ENCODE assay signal across 10 mouse cellular contexts in the genomic region with DNA sequence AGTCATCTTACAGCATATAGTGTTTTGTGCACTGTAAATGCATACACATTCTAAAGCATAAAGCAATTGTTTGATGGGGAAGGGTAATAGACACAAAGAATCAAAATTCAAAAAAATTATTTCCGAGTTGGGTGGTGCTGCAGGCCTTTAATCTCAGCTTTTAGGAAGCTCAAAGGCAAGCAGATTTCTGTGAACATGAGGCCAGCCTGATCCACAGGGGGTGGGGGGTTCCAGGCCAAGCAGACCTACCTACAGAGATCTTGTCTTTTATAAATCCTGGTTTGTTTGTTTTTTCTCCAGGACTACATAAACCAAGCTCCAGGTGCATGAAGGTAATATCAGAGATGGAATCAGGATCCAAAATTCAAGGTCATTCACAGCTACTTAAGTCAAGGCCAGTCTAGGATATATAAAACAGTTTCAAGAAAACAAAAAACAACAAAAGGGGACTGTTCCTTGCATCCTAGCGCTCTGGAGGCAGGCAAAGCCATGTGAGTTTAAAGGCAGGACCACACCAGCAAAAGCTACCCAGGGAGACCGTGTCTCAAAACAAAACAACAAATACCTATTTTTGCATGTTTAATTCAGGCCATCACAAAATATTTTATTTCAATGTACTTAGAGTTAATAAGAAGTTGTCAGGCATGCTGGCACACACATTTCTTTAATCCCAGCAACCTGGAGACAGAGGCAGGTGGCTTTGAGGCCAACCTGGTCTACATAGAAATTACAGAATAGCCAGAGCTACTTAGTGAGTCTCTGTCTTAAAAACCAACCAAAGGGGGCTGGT. TPM values are rescaled to one million over a fixed set of nuclear protein-coding genes. Genes with fewer than 3 reads are reported as not detected.
DNase-seq lines count a peak whose midpoint lies in the region; ATAC-seq lines count a peak whose summit lies in the region.
"Had no signal": no experiment of that assay in that cellular context is flagged by ENCODE, and none has a peak within 500 bp of the region (broad histone marks: within the 10 kb centered on the region; RNA-seq: fewer than 3 reads in every experiment).

No protein-coding gene starts in this region.

- no peak for DNase-seq in forebrain, embryonic 14.5 days (ENCODE audit: low spot score)
- DNase-seq in adrenal gland, postnatal 36 days = no peak

- peak overlapping the region; percentile 61 for H3K27ac ChIP-seq in forebrain, embryonic 15.5 days (replicated peaks)
- no peak overlapping the region for H3K27ac ChIP-seq in forebrain, embryonic 14.5 days (ENCODE audit: low read depth, low read length)
- peak overlapping the region; percentile 24; the same call in 1 of the 2 replicates for H3K27ac ChIP-seq in limb, embryonic 12.5 days
- peak overlapping the region; percentile 77 for H3K27ac ChIP-seq in neural tube, embryonic 15.5 days (replicated peaks)
- H3K27ac ChIP-seq: intestine, embryonic 15.5 days had no signal

- H3K36me3 ChIP-seq in forebrain, embryonic 15.5 days = peaks cover 21% of the 10 kb centered on the region
- peaks cover 20% of the 10 kb centered on the region; the same call in 1 of the 2 replicates for H3K36me3 ChIP-seq in forebrain, embryonic 14.5 days (ENCODE audit: control insufficient read depth, insufficient read depth, low read length)
- H3K36me3 ChIP-seq in megakaryocyte, embryonic 14.5 days (replicated peaks; ENCODE audit: low read length) = peaks cover 22% of the 10 kb centered on the region
- H3K36me3 ChIP-seq in limb, embryonic 12.5 days = peaks cover 23% of the 10 kb centered on the region
- H3K36me3 ChIP-seq in neural tube, embryonic 15.5 days = peaks cover 13% of the 10 kb centered on the region

- H3K4me2 ChIP-seq in forebrain, embryonic 15.5 days (replicated peaks) = no peak overlapping the region
- H3K4me2 ChIP-seq in forebrain, embryonic 14.5 days (ENCODE audit: low read length) = no peak overlapping the region
- H3K4me2 ChIP-seq in limb, embryonic 12.5 days = no peak overlapping the region
- H3K4me2 ChIP-seq in neural tube, embryonic 15.5 days = no peak overlapping the region
- H3K4me2 ChIP-seq: intestine, embryonic 15.5 days had no signal

- H3K9ac ChIP-seq in forebrain, embryonic 15.5 days (replicated peaks) = no peak overlapping the region
- H3K9ac ChIP-seq in forebrain, embryonic 14.5 days (ENCODE audit: low read length) = no peak overlapping the region
- no peak overlapping the region for H3K9ac ChIP-seq in limb, embryonic 12.5 days (replicated peaks)
- no peak overlapping the region for H3K9ac ChIP-seq in neural tube, embryonic 15.5 days (replicated peaks)
- H3K9ac ChIP-seq: intestine, embryonic 15.5 days had no signal

- H3K9me3 ChIP-seq in forebrain, embryonic 15.5 days = no peaks in the 10 kb centered on the region
- H3K9me3 ChIP-seq in forebrain, embryonic 14.5 days (replicated peaks; ENCODE audit: control insufficient read depth, low read length) = no peaks in the 10 kb centered on the region
- no peaks in the 10 kb centered on the region for H3K9me3 ChIP-seq in megakaryocyte, embryonic 14.5 days
- H3K9me3 ChIP-seq in limb, embryonic 12.5 days = no peaks in the 10 kb centered on the region
- no peaks in the 10 kb centered on the region for H3K9me3 ChIP-seq in neural tube, embryonic 15.5 days (replicated peaks)
- H3K9me3 ChIP-seq: intestine, embryonic 15.5 days had no signal

- 86% methylated on average over 3 of the region's 3 CpGs for WGBS in forebrain, embryonic 15.5 days
- 93% methylated on average over 3 of the region's 3 CpGs for WGBS in forebrain, embryonic 14.5 days
- WGBS in limb, embryonic 12.5 days = 90% methylated on average over 3 of the region's 3 CpGs
- 90% methylated on average over 3 of the region's 3 CpGs for WGBS in neural tube, embryonic 15.5 days

- no peak for ATAC-seq in forebrain, embryonic 15.5 days (replicated peaks)
- no peak for ATAC-seq in forebrain, embryonic 14.5 days
- ATAC-seq in megakaryocyte, adult 5-6 weeks (ENCODE audit: poor library complexity, severe bottlenecking) = no peak
- ATAC-seq in limb, embryonic 12.5 days (ENCODE audit: insufficient number of reproducible peaks, insufficient read depth, low FRiP score, low TSS enrichment, low read depth) = no peak
- no peak for ATAC-seq in neural tube, embryonic 15.5 days (ENCODE audit: low FRiP score)
- no peak for ATAC-seq in inflammation-experienced regulatory T-cells, adult 6 months

- H3K27me3 ChIP-seq in forebrain, embryonic 15.5 days = no peaks in the 10 kb centered on the region
- no peaks in the 10 kb centered on the region for H3K27me3 ChIP-seq in forebrain, embryonic 14.5 days (replicated peaks; ENCODE audit: control insufficient read depth, insufficient read depth, low read length)
- no peaks in the 10 kb centered on the region for H3K27me3 ChIP-seq in megakaryocyte, embryonic 14.5 days (replicated peaks)
- H3K27me3 ChIP-seq in limb, embryonic 12.5 days = no peaks in the 10 kb centered on the region
- H3K27me3 ChIP-seq in neural tube, embryonic 15.5 days (replicated peaks) = no peaks in the 10 kb centered on the region
- H3K27me3 ChIP-seq: intestine, embryonic 15.5 days had no signal

- H3K4me1 ChIP-seq in forebrain, embryonic 15.5 days = peaks cover 23% of the 10 kb centered on the region
- peaks cover 10% of the 10 kb centered on the region; the same call in 1 of the 2 replicates for H3K4me1 ChIP-seq in forebrain, embryonic 14.5 days (ENCODE audit: control insufficient read depth, insufficient read depth, low read length)
- peaks cover 44% of the 10 kb centered on the region for H3K4me1 ChIP-seq in megakaryocyte, embryonic 14.5 days
- peaks cover 14% of the 10 kb centered on the region for H3K4me1 ChIP-seq in limb, embryonic 12.5 days (replicated peaks)
- peaks cover 24% of the 10 kb centered on the region for H3K4me1 ChIP-seq in neural tube, embryonic 15.5 days

- H3K4me3 ChIP-seq in forebrain, embryonic 15.5 days = no peak overlapping the region
- H3K4me3 ChIP-seq in forebrain, embryonic 14.5 days (ENCODE audit: low read depth, low read length) = no peak overlapping the region
- H3K4me3 ChIP-seq in megakaryocyte, embryonic 14.5 days (replicated peaks) = peak overlapping the region; percentile 56
- no peak overlapping the region for H3K4me3 ChIP-seq in limb, embryonic 12.5 days (replicated peaks)
- no peak overlapping the region for H3K4me3 ChIP-seq in neural tube, embryonic 15.5 days (replicated peaks)
- H3K4me3 ChIP-seq: intestine, embryonic 15.5 days had no signal

RNA-seq across cellular contexts. Expression of a gene that starts 2.5 kb away (rescaled TPM):
- 2,534 and 2,591 TPM in 2 replicates for polyA plus RNA-seq in forebrain, embryonic 15.5 days (2015; fragmentation: Nextera tagmentation; extraction: Ambion mirVana)
- 2,620 and 3,081 TPM in 2 replicates for polyA plus RNA-seq in forebrain, embryonic 14.5 days (2014; fragmentation: Nextera tagmentation; extraction: Ambion mirVana)
- 819 and 908 TPM in 2 replicates for polyA plus RNA-seq in megakaryocyte, embryonic 14.5 days (2012; ENCODE audit: insufficient read depth, low replicate concordance)
- 756 and 808 TPM in 2 replicates for total RNA-seq in megakaryocyte, adult 5-6 weeks (2015)
- total RNA-seq in megakaryocyte, adult 5-6 weeks (2017) = 735 and 795 TPM in 2 replicates
- polyA plus RNA-seq in limb, embryonic 12.5 days (2016; fragmentation: Nextera tagmentation; extraction: Ambion mirVana) = 2,405 and 2,474 TPM in 2 replicates
- 1,496 and 1,502 TPM in 2 replicates for polyA plus RNA-seq in neural tube, embryonic 15.5 days (2015; fragmentation: Nextera tagmentation; extraction: Ambion mirVana)
- 1,000 to 10,000 TPM; 1,545 to 2,086 (median 2,075) TPM for polyA plus RNA-seq in inflammation-experienced regulatory T-cells, adult 6 months (2017; shearing (Covaris generic))
- 100 to 1,000 TPM; 347 to 353 TPM for total RNA-seq in adrenal gland, postnatal 36 days (2021)

RNA-seq across cellular contexts. Expression of a gene that starts 4.9 kb away (rescaled TPM):
- 40.4 and 40.8 TPM in 2 replicates for polyA plus RNA-seq in forebrain, embryonic 15.5 days (2015; fragmentation: Nextera tagmentation; extraction: Ambion mirVana)
- 23.4 and 24.9 TPM in 2 replicates for polyA plus RNA-seq in forebrain, embryonic 14.5 days (2014; fragmentation: Nextera tagmentation; extraction: Ambion mirVana)
- polyA plus RNA-seq in megakaryocyte, embryonic 14.5 days (2012; ENCODE audit: insufficient read depth, low replicate concordance) = 18.8 and 53.4 TPM in 2 replicates
- total RNA-seq in megakaryocyte, adult 5-6 weeks (2015) = 10.1 and 10.5 TPM in 2 replicates
- total RNA-seq in megakaryocyte, adult 5-6 weeks (2017) = 7.8 and 8.3 TPM in 2 replicates
- polyA plus RNA-seq in limb, embryonic 12.5 days (2016; fragmentation: Nextera tagmentation; extraction: Ambion mirVana) = 50.0 and 51.8 TPM in 2 replicates
- 31.6 and 33.5 TPM in 2 replicates for polyA plus RNA-seq in neural tube, embryonic 15.5 days (2015; fragmentation: Nextera tagmentation; extraction: Ambion mirVana)
- polyA plus RNA-seq in inflammation-experienced regulatory T-cells, adult 6 months (2017; shearing (Covaris generic)) = 10 to 100 TPM; 10.1 to 14.6 (median 12.7) TPM
- total RNA-seq in adrenal gland, postnatal 36 days (2021) = 10 to 100 TPM; 18.3 to 20.2 TPM

RNA-seq across cellular contexts. Expression of a gene that starts 12.7 kb away (rescaled TPM):
- 58.9 and 64.2 TPM in 2 replicates for polyA plus RNA-seq in forebrain, embryonic 15.5 days (2015; fragmentation: Nextera tagmentation; extraction: Ambion mirVana)
- polyA plus RNA-seq in forebrain, embryonic 14.5 days (2014; fragmentation: Nextera tagmentation; extraction: Ambion mirVana) = 53.9 and 59.5 TPM in 2 replicates
- 197 and 238 TPM in 2 replicates for polyA plus RNA-seq in megakaryocyte, embryonic 14.5 days (2012; ENCODE audit: insufficient read depth, low replicate concordance)
- total RNA-seq in megakaryocyte, adult 5-6 weeks (2015) = 4.6 and 5.0 TPM in 2 replicates
- total RNA-seq in megakaryocyte, adult 5-6 weeks (2017) = 10.4 and 10.8 TPM in 2 replicates
- polyA plus RNA-seq in limb, embryonic 12.5 days (2016; fragmentation: Nextera tagmentation; extraction: Ambion mirVana) = 181 and 182 TPM in 2 replicates
- 65.9 and 98.5 TPM in 2 replicates for polyA plus RNA-seq in neural tube, embryonic 15.5 days (2015; fragmentation: Nextera tagmentation; extraction: Ambion mirVana)
- polyA plus RNA-seq in inflammation-experienced regulatory T-cells, adult 6 months (2017; shearing (Covaris generic)) = 10 to 100 TPM; 14.4 to 20.1 (median 15.9) TPM
- total RNA-seq in adrenal gland, postnatal 36 days (2021) = 10 to 100 TPM; 40.7 to 50.3 TPM

RNA-seq across cellular contexts. Expression of a gene that starts 50.7 kb away (rescaled TPM):
- 0.52 and 0.69 TPM in 2 replicates for polyA plus RNA-seq in forebrain, embryonic 15.5 days (2015; fragmentation: Nextera tagmentation; extraction: Ambion mirVana)
- polyA plus RNA-seq in forebrain, embryonic 14.5 days (2014; fragmentation: Nextera tagmentation; extraction: Ambion mirVana) = 0.48 and 0.62 TPM in 2 replicates
- polyA plus RNA-seq in megakaryocyte, embryonic 14.5 days (2012; ENCODE audit: insufficient read depth, low replicate concordance) = 5.6 and 6.9 TPM in 2 replicates
- 0.09 TPM in 1 of 2 replicates, not detected in the other for total RNA-seq in megakaryocyte, adult 5-6 weeks (2015)
- not detected in 2 replicates for total RNA-seq in megakaryocyte, adult 5-6 weeks (2017)
- polyA plus RNA-seq in limb, embryonic 12.5 days (2016; fragmentation: Nextera tagmentation; extraction: Ambion mirVana) = 3.1 and 3.9 TPM in 2 replicates
- polyA plus RNA-seq in neural tube, embryonic 15.5 days (2015; fragmentation: Nextera tagmentation; extraction: Ambion mirVana) = 2.0 and 4.9 TPM in 2 replicates
- not detected for polyA plus RNA-seq in inflammation-experienced regulatory T-cells, adult 6 months (2017; shearing (Covaris generic))
- total RNA-seq in adrenal gland, postnatal 36 days (2021) = 1 to 10 TPM; 2.3 to 3.1 TPM
- polyA plus RNA-seq: activated CD4-positive, CD25-positive, alpha-beta regulatory T cell, adult 4 months had no signal

RNA-seq across cellular contexts. Expression of a gene that starts 52.5 kb away (rescaled TPM):
- 0.70 and 0.80 TPM in 2 replicates for polyA plus RNA-seq in forebrain, embryonic 15.5 days (2015; fragmentation: Nextera tagmentation; extraction: Ambion mirVana)
- polyA plus RNA-seq in forebrain, embryonic 14.5 days (2014; fragmentation: Nextera tagmentation; extraction: Ambion mirVana) = 0.19 and 0.62 TPM in 2 replicates
- polyA plus RNA-seq in megakaryocyte, embryonic 14.5 days (2012; ENCODE audit: insufficient read depth, low replicate concordance) = 221 and 384 TPM in 2 replicates
- total RNA-seq in megakaryocyte, adult 5-6 weeks (2015) = 16.5 and 18.2 TPM in 2 replicates
- total RNA-seq in megakaryocyte, adult 5-6 weeks (2017) = 26.7 and 27.7 TPM in 2 replicates
- polyA plus RNA-seq in limb, embryonic 12.5 days (2016; fragmentation: Nextera tagmentation; extraction: Ambion mirVana) = 1.4 and 1.7 TPM in 2 replicates
- polyA plus RNA-seq in neural tube, embryonic 15.5 days (2015; fragmentation: Nextera tagmentation; extraction: Ambion mirVana) = 1.0 and 7.1 TPM in 2 replicates
- polyA plus RNA-seq in inflammation-experienced regulatory T-cells, adult 6 months (2017; shearing (Covaris generic)) = 100 to 1,000 TPM in 1 of 3 experiments, 10 to 100 TPM in 2; 80.1 to 128 (median 81.9) TPM
- total RNA-seq in adrenal gland, postnatal 36 days (2021) = under 1 TPM; 0.49 to 0.66 TPM
